Mouse (Mus musculus) bone marrow, adult 2 months (tissue): Measurements from ENCODE around the gene Acat1.

Source experiments
- CTCF ChIP-seq: fragments of 200-500 bp; IDR thresholded peaks from 2 replicates; pipeline ENCODE4 v1.5.1; 2011; ENCODE audit warnings: low read length, control low read depth; ENCODE audit not compliant: control insufficient read depth, insufficient read depth
- POLR2A ChIP-seq: fragments of 200-500 bp; IDR thresholded peaks from 2 replicates; pipeline ENCODE4 v1.6.1; 2011; ENCODE audit warnings: low read depth, mild to moderate bottlenecking, control low read depth, low read length, borderline replicate concordance; ENCODE audit not compliant: control insufficient read depth

- TF ChIP-seq POLR2A, result no peak
- TF ChIP-seq CTCF, result no peak
Observed at GRCm38 (mm10) chr9:53596971-53597600, 13.1 kb downstream of the Acat1 start.
